Mouse (Mus musculus) limb, embryonic 14.5 days (tissue): ENCODE measurements around the gene Zmynd8. TPM values are rescaled to one million over a fixed set of nuclear protein-coding genes. Genes with fewer than 3 reads are reported as not detected.

ENCODE experiments used
- ATAC-seq: fragments of 200-750 bp; cut with Nextera tagmentation; 2 replicates; pipeline ENCODE4 v1.8.0; 2017; ENCODE audit warnings: low read depth, moderate number of reproducible peaks, moderate TSS enrichment; ENCODE audit not compliant: low FRiP score
- DNase-seq: peaks from one replicate; pipeline ENCODE4 v3.0.0-alpha.2; 2015; ENCODE audit warnings: low spot score
- H3K27ac ChIP-seq: fragments of 300-500 bp; sonication (generic); replicated peaks from 2 replicates; pipeline ENCODE4 v1.5.1; 2014; ENCODE audit warnings: low read depth, mild to moderate bottlenecking, low read length, moderate library complexity, mixed read lengths
- H3K27me3 ChIP-seq: fragments of 300-500 bp; sonication (generic); 2 replicates; pipeline ENCODE4 v1.6.1; 2014; ENCODE audit warnings: low read length, mixed read lengths; ENCODE audit not compliant: control insufficient read depth, insufficient read depth
- H3K36me3 ChIP-seq: fragments of 300-500 bp; sonication (generic); 2 replicates; pipeline ENCODE4 v1.6.1; 2014; ENCODE audit warnings: mild to moderate bottlenecking, low read length, moderate library complexity, mixed read lengths; ENCODE audit not compliant: control insufficient read depth, insufficient read depth
- H3K4me1 ChIP-seq: fragments of 300-500 bp; sonication (generic); 2 replicates; pipeline ENCODE4 v1.6.1; 2014; ENCODE audit warnings: antibody characterized with exemption, low read length, mixed read lengths; ENCODE audit not compliant: control insufficient read depth, insufficient read depth
- H3K4me2 ChIP-seq: fragments of 300-500 bp; sonication (generic); replicated peaks from 2 replicates; pipeline ENCODE4 v1.6.1; 2014; ENCODE audit warnings: low read depth, mild to moderate bottlenecking, low read length, moderate library complexity; ENCODE audit not compliant: severe bottlenecking
- H3K4me3 ChIP-seq: fragments of 300-500 bp; sonication (generic); replicated peaks from 2 replicates; pipeline ENCODE4 v1.5.1; 2014; ENCODE audit warnings: low read length
- H3K9ac ChIP-seq: fragments of 300-500 bp; sonication (generic); 2 replicates; pipeline ENCODE4 v1.6.1; 2014; ENCODE audit warnings: mild to moderate bottlenecking, low read depth, low read length, moderate library complexity; ENCODE audit not compliant: severe bottlenecking
- H3K9me3 ChIP-seq: fragments of 300-500 bp; sonication (generic); 2 replicates; pipeline ENCODE4 v1.6.1; 2016; ENCODE audit warnings: low read length; ENCODE audit not compliant: control insufficient read depth
- POLR2A ChIP-seq: fragments of 200-500 bp; IDR thresholded peaks from 2 replicates; pipeline ENCODE4 v1.8.0; 2012; ENCODE audit warnings: inconsistent platforms, mild to moderate bottlenecking, moderate library complexity, borderline replicate concordance; ENCODE audit not compliant: insufficient read depth, insufficient read length; ENCODE audit errors: extremely low read depth
- WGBS: fragments of 180-500 bp; shearing (Covaris S2); extraction: QIAGEN DNeasy Blood & Tissue Kit; methylation state at CpG from one replicate; pipeline ENCODE4 v1.1.7; 2014; 5-methylcytosine and 5-hydroxymethylcytosine counted together
- polyA plus RNA-seq, 2 experiments: library from polyadenylated mRNA; depleted of rRNA in 1 of 2; stranded (reverse) in 1 of 2; unstranded in 1 of 2; fragments of >200 nt; fragmentation: Nextera tagmentation in 1 of 2; extraction: Ambion mirVana in 1 of 2; gene quantifications; 2 replicates each; pipeline versions ENCODE4 v1.2.1 to v1.2.3; 2012 to 2014

Zmynd8 gene
- polyA plus RNA-seq, 2 experiments = 30.2 to 49.5 TPM

GRCm38 (mm10) chr2:165883846-165884576, 14.8 kb downstream of the Zmynd8 start:
- H3K27ac ChIP-seq = peak overlapping the region; percentile 99
- no peaks in the 10 kb centered on the region for H3K9me3 ChIP-seq
- H3K36me3 ChIP-seq = no peaks in the 10 kb centered on the region
- peak overlapping the region; percentile 71 for H3K4me2 ChIP-seq
- DNase-seq (no peak), ATAC-seq (no peak)
- WGBS = 9% methylated on average over 11 of the region's 11 CpGs
- H3K4me1 ChIP-seq = peaks cover 95% of the 10 kb centered on the region
- 0 out of 2 replicates have a peak, but pooled peaks have one; percentile 15 for TF ChIP-seq POLR2A
- H3K4me3 ChIP-seq = peak overlapping the region; percentile 35
- H3K9ac ChIP-seq = peak overlapping the region; percentile 59
- no peaks in the 10 kb centered on the region for H3K27me3 ChIP-seq

- Histone ChIP-seq H3K9ac (peak overlapping the region; percentile 32; the same call in 1 of the 2 replicates), H3K9me3 (no peaks in the 10 kb centered on the region), H3K4me2 (peak overlapping the region; percentile 71), H3K4me3 (peak overlapping the region; percentile 35), H3K27me3 (no peaks in the 10 kb centered on the region), H3K4me1 (peaks cover 95% of the 10 kb centered on the region), H3K27ac (peak overlapping the region; percentile 99), H3K36me3 (no peaks in the 10 kb centered on the region)
- DNase-seq (no peak), ATAC-seq (no peak)
- WGBS = 10% methylated on average over 6 of the region's 6 CpGs
- TF ChIP-seq POLR2A = no peak
Observed at GRCm38 (mm10) chr2:165883006-165883405, 15.8 kb downstream of the Zmynd8 start.

GRCm38 (mm10) chr2:165881585-165882431, 17.0 kb downstream of the Zmynd8 start:
- Histone ChIP-seq H3K4me3 (peak overlapping the region; percentile 35), H3K27me3 (no peaks in the 10 kb centered on the region), H3K4me1 (peaks cover 95% of the 10 kb centered on the region), H3K4me2 (peak overlapping the region; percentile 71), H3K9ac (peak overlapping the region; percentile 32), H3K27ac (peak overlapping the region; percentile 99), H3K9me3 (no peaks in the 10 kb centered on the region), H3K36me3 (0 out of 2 replicates have a peak, but pooled peaks cover 7% of the 10 kb centered on the region)
- peak; percentile 68 for DNase-seq
- ATAC-seq = no peak
- TF ChIP-seq POLR2A = no peak
- 9% methylated on average over 13 of the region's 13 CpGs for WGBS

- Histone ChIP-seq H3K27ac (peak overlapping the region; percentile 99), H3K4me3 (0 out of 2 replicates have a peak overlapping the region, but pooled peaks have one; percentile 35), H3K36me3 (0 out of 2 replicates have a peak, but pooled peaks cover 7% of the 10 kb centered on the region), H3K9ac (no peak overlapping the region), H3K4me2 (peak overlapping the region; percentile 71), H3K9me3 (no peaks in the 10 kb centered on the region), H3K4me1 (peaks cover 95% of the 10 kb centered on the region), H3K27me3 (no peaks in the 10 kb centered on the region)
- WGBS = 8% methylated on average over 3 of the region's 3 CpGs
- no peak for DNase-seq
- no peak for ATAC-seq
- no peak for TF ChIP-seq POLR2A
Observed at GRCm38 (mm10) chr2:165881220-165881584, 17.6 kb downstream of the Zmynd8 start.

- 0 out of 2 replicates have a peak, but pooled peaks cover 7% of the 10 kb centered on the region for H3K36me3 ChIP-seq
- 0 out of 2 replicates have a peak overlapping the region, but pooled peaks have one; percentile 9 for H3K4me3 ChIP-seq
- DNase-seq = no peak
- H3K9me3 ChIP-seq = no peaks in the 10 kb centered on the region
- H3K9ac ChIP-seq = peak overlapping the region; percentile 38
- H3K27me3 ChIP-seq = no peaks in the 10 kb centered on the region
- peaks cover 95% of the 10 kb centered on the region for H3K4me1 ChIP-seq
- no peak for TF ChIP-seq POLR2A
- H3K4me2 ChIP-seq = peak overlapping the region; percentile 71
- no peak for ATAC-seq
- peak overlapping the region; percentile 99 for H3K27ac ChIP-seq
- 8% methylated on average over 15 of the region's 15 CpGs for WGBS
Observed at GRCm38 (mm10) chr2:165880501-165881182, 18.2 kb downstream of the Zmynd8 start.
